Mouse (Mus musculus) hindbrain, embryonic 12.5 days (tissue): ENCODE results near the gene Gm16253. TPM values are rescaled to one million over a fixed set of nuclear protein-coding genes. Genes with fewer than 3 reads are reported as not detected.

Experiments
- ATAC-seq: fragments of 200-750 bp; cut with Nextera tagmentation; 2 replicates; pipeline ENCODE4 v1.8.0; 2017; ENCODE audit warnings: moderate TSS enrichment; ENCODE audit not compliant: low FRiP score
- H3K27ac ChIP-seq: fragments of 300-500 bp; sonication (generic); 2 replicates; pipeline ENCODE4 v1.5.1; 2016; ENCODE audit warnings: mild to moderate bottlenecking
- H3K27me3 ChIP-seq: fragments of 300-500 bp; sonication (generic); 2 replicates; pipeline ENCODE4 v1.6.1; 2016; ENCODE audit warnings: mild to moderate bottlenecking
- H3K36me3 ChIP-seq: fragments of 300-500 bp; sonication (generic); 2 replicates; pipeline ENCODE4 v1.6.1; 2016; ENCODE audit warnings: mild to moderate bottlenecking
- H3K4me1 ChIP-seq: fragments of 300-500 bp; sonication (generic); 2 replicates; pipeline ENCODE4 v1.6.1; 2016
- H3K4me2 ChIP-seq: fragments of 300-500 bp; sonication (generic); replicated peaks from 2 replicates; pipeline ENCODE4 v1.6.1; 2016; ENCODE audit warnings: mild to moderate bottlenecking
- H3K4me3 ChIP-seq: fragments of 300-500 bp; sonication (generic); 2 replicates; pipeline ENCODE4 v1.5.1; 2016; ENCODE audit warnings: mild to moderate bottlenecking
- H3K9ac ChIP-seq: fragments of 300-500 bp; sonication (generic); 2 replicates; pipeline ENCODE4 v1.6.1; 2016; ENCODE audit warnings: mild to moderate bottlenecking, moderate library complexity
- H3K9me3 ChIP-seq: fragments of 300-500 bp; sonication (generic); replicated peaks from 2 replicates; pipeline ENCODE4 v1.6.1; 2016; ENCODE audit warnings: mild to moderate bottlenecking
- WGBS: fragments of 180-500 bp; shearing (Covaris S2); methylation state at CpG from one replicate; pipeline ENCODE4 v1.1.7; 2016; 5-methylcytosine and 5-hydroxymethylcytosine counted together
- polyA plus RNA-seq: library from polyadenylated mRNA; unstranded; fragments of >200 nt; fragmentation: Nextera tagmentation; extraction: Ambion mirVana; gene quantifications from 2 replicates; pipeline ENCODE4 v1.2.1, GENCODE M21; 2016

Gene Gm16253
- polyA plus RNA-seq, 1 experiment from 2014 or later, result 1.3 TPM

GRCm38 (mm10) chr3:96548824-96549223 is 28.0 kb upstream of the Gm16253 start:
- 0 out of 2 replicates have a peak, but pooled peaks cover 5% of the 10 kb centered on the region for H3K4me1 ChIP-seq
- 83% methylated on average over 7 of the region's 7 CpGs for WGBS
- H3K9ac ChIP-seq, result no peak overlapping the region
- no peaks in the 10 kb centered on the region for H3K9me3 ChIP-seq
- H3K4me3 ChIP-seq, result no peak overlapping the region
- no peaks in the 10 kb centered on the region for H3K36me3 ChIP-seq
- no peak overlapping the region for H3K27ac ChIP-seq
- no peak for ATAC-seq
- no peak overlapping the region for H3K4me2 ChIP-seq
- 0 out of 2 replicates have a peak, but pooled peaks cover 4% of the 10 kb centered on the region for H3K27me3 ChIP-seq

- WGBS, result 81% methylated on average over 5 of the region's 5 CpGs
- Histone ChIP-seq H3K4me3 (no peak overlapping the region), H3K4me1 (0 out of 2 replicates have a peak, but pooled peaks cover 5% of the 10 kb centered on the region), H3K27me3 (0 out of 2 replicates have a peak, but pooled peaks cover 4% of the 10 kb centered on the region), H3K4me2 (no peak overlapping the region), H3K9me3 (no peaks in the 10 kb centered on the region), H3K27ac (no peak overlapping the region), H3K36me3 (no peaks in the 10 kb centered on the region), H3K9ac (no peak overlapping the region)
- no peak for ATAC-seq
These were observed 27.4 kb upstream of the Gm16253 start for GRCm38 (mm10) chr3:96549346-96549745.

- Histone ChIP-seq H3K27me3 (0 out of 2 replicates have a peak, but pooled peaks cover under 1% of the 10 kb centered on the region), H3K27ac (peak overlapping the region; percentile 12; the same call in 1 of the 2 replicates)
These were observed 25.6 kb upstream of the Gm16253 start for GRCm38 (mm10) chr3:96551203-96551602.

GRCm38 (mm10) chr3:96551890-96552289 is 24.9 kb upstream of the Gm16253 start:
- no peak overlapping the region for H3K4me2 ChIP-seq
- H3K27ac ChIP-seq, result no peak overlapping the region
- no peak for ATAC-seq
- H3K27me3 ChIP-seq, result no peaks in the 10 kb centered on the region
- H3K4me3 ChIP-seq, result no peak overlapping the region
- no peak overlapping the region for H3K9ac ChIP-seq
- H3K36me3 ChIP-seq, result no peaks in the 10 kb centered on the region
- WGBS, result 81% methylated on average over 7 of the region's 7 CpGs
- H3K9me3 ChIP-seq, result no peaks in the 10 kb centered on the region
- peaks cover 23% of the 10 kb centered on the region for H3K4me1 ChIP-seq

More at GRCm38 (mm10) chr3:96551203-96551602, 25.6 kb upstream of the Gm16253 start:
- H3K9me3 ChIP-seq, result no peaks in the 10 kb centered on the region
- no peaks in the 10 kb centered on the region for H3K36me3 ChIP-seq
- H3K4me2 ChIP-seq, result no peak overlapping the region
- 20% methylated on average over 8 of the region's 8 CpGs for WGBS
- H3K9ac ChIP-seq, result no peak overlapping the region
- peaks cover 16% of the 10 kb centered on the region for H3K4me1 ChIP-seq
- no peak overlapping the region for H3K4me3 ChIP-seq
- ATAC-seq, result no peak

- no peak overlapping the region for H3K4me2 ChIP-seq
- H3K4me3 ChIP-seq, result no peak overlapping the region
- H3K9me3 ChIP-seq, result no peaks in the 10 kb centered on the region
- no peaks in the 10 kb centered on the region for H3K36me3 ChIP-seq
- no peak overlapping the region for H3K27ac ChIP-seq
- no peak for ATAC-seq
- peaks cover 26% of the 10 kb centered on the region for H3K4me1 ChIP-seq
- 90% methylated on average over 6 of the region's 6 CpGs for WGBS
- H3K27me3 ChIP-seq, result no peaks in the 10 kb centered on the region
- H3K9ac ChIP-seq, result no peak overlapping the region
These were observed 23.2 kb upstream of the Gm16253 start for GRCm38 (mm10) chr3:96553601-96554000.

- H3K27ac ChIP-seq, result no peak overlapping the region
- 81% methylated on average over 6 of the region's 6 CpGs for WGBS
- peaks cover 32% of the 10 kb centered on the region for H3K4me1 ChIP-seq
- no peaks in the 10 kb centered on the region for H3K27me3 ChIP-seq
- H3K36me3 ChIP-seq, result no peaks in the 10 kb centered on the region
- H3K9ac ChIP-seq, result no peak overlapping the region
- ATAC-seq, result no peak
- H3K9me3 ChIP-seq, result no peaks in the 10 kb centered on the region
- H3K4me2 ChIP-seq, result no peak overlapping the region
- H3K4me3 ChIP-seq, result no peak overlapping the region
These were observed 22.5 kb upstream of the Gm16253 start for GRCm38 (mm10) chr3:96554251-96554650.

GRCm38 (mm10) chr3:96555041-96555596 is 21.7 kb upstream of the Gm16253 start:
- Histone ChIP-seq H3K4me3 (no peak overlapping the region), H3K36me3 (peaks cover 7% of the 10 kb centered on the region), H3K9ac (no peak overlapping the region), H3K27me3 (no peaks in the 10 kb centered on the region), H3K4me1 (peaks cover 41% of the 10 kb centered on the region), H3K4me2 (no peak overlapping the region), H3K27ac (peak overlapping the region; percentile 46), H3K9me3 (no peaks in the 10 kb centered on the region)
- 43% methylated on average over 12 of the region's 12 CpGs for WGBS
- 0 out of 2 replicates have a peak, but pooled peaks have one; percentile 17 for ATAC-seq

GRCm38 (mm10) chr3:96555999-96556614 is 20.7 kb upstream of the Gm16253 start:
- WGBS, result 83% methylated on average over 15 of the region's 15 CpGs

GRCm38 (mm10) chr3:96556651-96557635 is 19.8 kb upstream of the Gm16253 start:
- 0 out of 2 replicates have a peak, but pooled peaks have one; percentile 5 for ATAC-seq
- H3K4me2 ChIP-seq, result peak overlapping the region; percentile 82
- H3K4me1 ChIP-seq, result peaks cover 53% of the 10 kb centered on the region
- H3K27me3 ChIP-seq, result no peaks in the 10 kb centered on the region
- peak overlapping the region; percentile 55 for H3K9ac ChIP-seq
- H3K4me3 ChIP-seq, result peak overlapping the region; percentile 73
- H3K27ac ChIP-seq, result peak overlapping the region; percentile 73
- WGBS, result 12% methylated on average over 22 of the region's 22 CpGs
- H3K36me3 ChIP-seq, result peaks cover 21% of the 10 kb centered on the region
- no peaks in the 10 kb centered on the region for H3K9me3 ChIP-seq

More at GRCm38 (mm10) chr3:96555999-96556614, 20.7 kb upstream of the Gm16253 start:
- no peak for ATAC-seq
- Histone ChIP-seq H3K4me2 (peak overlapping the region; percentile 82; the same call in 1 of the 2 replicates), H3K9me3 (no peaks in the 10 kb centered on the region), H3K4me1 (peaks cover 49% of the 10 kb centered on the region), H3K9ac (no peak overlapping the region), H3K27ac (no peak overlapping the region), H3K4me3 (no peak overlapping the region), H3K36me3 (peaks cover 17% of the 10 kb centered on the region), H3K27me3 (no peaks in the 10 kb centered on the region)

GRCm38 (mm10) chr3:96557694-96558093 is 19.1 kb upstream of the Gm16253 start, which contains the start of gene Txnip:
Gene Txnip (plus strand): TSS chr3:96557957.
- under 1% methylated on average over 26 of the region's 26 CpGs for WGBS
- peak; percentile 99 for ATAC-seq
- Histone ChIP-seq H3K36me3 (peaks cover 21% of the 10 kb centered on the region), H3K9ac (peak within 1 kb of the TSS; percentile 68), H3K4me2 (peak within 1 kb of the TSS; percentile 82), H3K27ac (peak within 1 kb of the TSS; percentile 73), H3K4me1 (peaks cover 53% of the 10 kb centered on the region), H3K27me3 (no peaks in the 10 kb centered on the region), H3K4me3 (peak within 1 kb of the TSS; percentile 73), H3K9me3 (no peaks in the 10 kb centered on the region)

GRCm38 (mm10) chr3:96558159-96558558 is 18.6 kb upstream of the Gm16253 start:
- no peaks in the 10 kb centered on the region for H3K27me3 ChIP-seq
- H3K9ac ChIP-seq, result peak overlapping the region; percentile 68
- no peaks in the 10 kb centered on the region for H3K9me3 ChIP-seq
- peaks cover 53% of the 10 kb centered on the region for H3K4me1 ChIP-seq
- 0 out of 2 replicates have a peak, but pooled peaks have one; percentile 23 for ATAC-seq
- WGBS, result under 1% methylated on average over 17 of the region's 17 CpGs
- H3K4me2 ChIP-seq, result peak overlapping the region; percentile 82
- peaks cover 21% of the 10 kb centered on the region for H3K36me3 ChIP-seq
- peak overlapping the region; percentile 73 for H3K4me3 ChIP-seq
- H3K27ac ChIP-seq, result peak overlapping the region; percentile 67
